Comparison of ENCODE assay signal across 23 mouse cellular contexts in genomic region chr16:40328249-40328820, GRCm38 (mm10).
DNase-seq lines count a peak whose midpoint lies in the region; ATAC-seq and TF ChIP-seq lines count a peak whose summit lies in the region.
"Had no signal": no experiment of that assay in that cellular context is flagged by ENCODE, and none has a peak within 500 bp of the region (broad histone marks: within the 10 kb centered on the region; RNA-seq: fewer than 3 reads in every experiment).

No protein-coding gene starts in this region.

- H3K27me3 ChIP-seq in kidney, embryonic 15.5 days, result no peaks in the 10 kb centered on the region
- H3K27me3 ChIP-seq in lung, embryonic 14.5 days (ENCODE audit: insufficient read depth, low read length), result no peaks in the 10 kb centered on the region
- no peaks in the 10 kb centered on the region for H3K27me3 ChIP-seq in stomach, embryonic 14.5 days (ENCODE audit: control insufficient read depth, insufficient read depth, low read length)
- no peaks in the 10 kb centered on the region for H3K27me3 ChIP-seq in heart, embryonic 10.5 days (ENCODE audit: insufficient read depth, poor library complexity, severe bottlenecking)
- H3K27me3 ChIP-seq: liver, embryonic 12.5 days; megakaryocyte, embryonic 14.5 days; midbrain, embryonic 15.5 days had no signal

- H3K27ac ChIP-seq in kidney, embryonic 15.5 days, result no peak overlapping the region
- no peak overlapping the region for H3K27ac ChIP-seq in lung, embryonic 14.5 days (ENCODE audit: low read depth)
- no peak overlapping the region for H3K27ac ChIP-seq in stomach, embryonic 14.5 days (ENCODE audit: low read length)
- H3K27ac ChIP-seq in heart, embryonic 10.5 days, result no peak overlapping the region
- H3K27ac ChIP-seq: forebrain, embryonic 10.5 days; hindbrain, embryonic 14.5 days; liver, embryonic 12.5 days; midbrain, embryonic 15.5 days had no signal

- H3K9ac ChIP-seq in kidney, embryonic 15.5 days, result no peak overlapping the region
- no peak overlapping the region for H3K9ac ChIP-seq in lung, embryonic 14.5 days
- no peak overlapping the region for H3K9ac ChIP-seq in stomach, embryonic 14.5 days (replicated peaks; ENCODE audit: low read depth, low read length)
- H3K9ac ChIP-seq: forebrain, postnatal 0 days; hindbrain, embryonic 14.5 days; liver, embryonic 12.5 days; midbrain, embryonic 15.5 days had no signal

- DNase-seq in adrenal gland, postnatal 14 days, result peak; percentile 13
- DNase-seq in adrenal gland, postnatal 4 days (ENCODE audit: low spot score in 2 of 2), result no peak
- DNase-seq in kidney, postnatal 25 days, result no peak
- peak; percentile 2 for DNase-seq in lung, embryonic 14.5 days
- DNase-seq in lung, postnatal 25 days (ENCODE audit: low spot score), result no peak
- DNase-seq in heart, embryonic 10.5 days (ENCODE audit: low spot score), result no peak
- DNase-seq: cerebellum, adult 8-10 months; forebrain, postnatal 0 days; gastrocnemius, postnatal 14 days; heart, postnatal 4 days; kidney, adult 8-10 months; lung, adult 2 months; lung, postnatal 36 days; right cerebral cortex, postnatal 14 days; thymus, postnatal 14 days had no signal

- H3K36me3 ChIP-seq in kidney, embryonic 15.5 days, result no peaks in the 10 kb centered on the region
- no peaks in the 10 kb centered on the region for H3K36me3 ChIP-seq in lung, embryonic 14.5 days (ENCODE audit: insufficient read depth)
- no peaks in the 10 kb centered on the region for H3K36me3 ChIP-seq in stomach, embryonic 14.5 days (ENCODE audit: control insufficient read depth, insufficient read depth, low read length)
- H3K36me3 ChIP-seq in heart, embryonic 10.5 days, result no peaks in the 10 kb centered on the region
- H3K36me3 ChIP-seq: forebrain, embryonic 10.5 days; liver, embryonic 12.5 days; midbrain, embryonic 15.5 days had no signal

- no peak overlapping the region for H3K4me3 ChIP-seq in kidney, embryonic 15.5 days (replicated peaks)
- H3K4me3 ChIP-seq in lung, embryonic 14.5 days (ENCODE audit: low read depth, low read length), result no peak overlapping the region
- no peak overlapping the region for H3K4me3 ChIP-seq in stomach, embryonic 14.5 days (ENCODE audit: low read depth, low read length)
- no peak overlapping the region for H3K4me3 ChIP-seq in heart, embryonic 10.5 days
- H3K4me3 ChIP-seq: forebrain, embryonic 10.5 days; liver, embryonic 12.5 days; megakaryocyte, embryonic 14.5 days; midbrain, embryonic 15.5 days had no signal

- no peaks in the 10 kb centered on the region for H3K4me1 ChIP-seq in kidney, embryonic 15.5 days
- H3K4me1 ChIP-seq in lung, embryonic 14.5 days (ENCODE audit: insufficient read depth), result no peaks in the 10 kb centered on the region
- H3K4me1 ChIP-seq in stomach, embryonic 14.5 days (ENCODE audit: control insufficient read depth, insufficient read depth, low read length), result no peaks in the 10 kb centered on the region
- no peaks in the 10 kb centered on the region for H3K4me1 ChIP-seq in heart, embryonic 10.5 days
- H3K4me1 ChIP-seq: forebrain, embryonic 10.5 days; liver, embryonic 12.5 days; megakaryocyte, embryonic 14.5 days; midbrain, embryonic 15.5 days had no signal

- WGBS in kidney, embryonic 15.5 days, result 29% methylated on average over 7 of the region's 7 CpGs
- WGBS in lung, embryonic 14.5 days, result 60% methylated on average over 7 of the region's 7 CpGs
- WGBS in stomach, embryonic 14.5 days, result 55% methylated on average over 7 of the region's 7 CpGs
- 80% methylated on average over 7 of the region's 7 CpGs for WGBS in heart, embryonic 10.5 days

- H3K4me2 ChIP-seq in kidney, embryonic 15.5 days, result no peak overlapping the region
- H3K4me2 ChIP-seq in lung, embryonic 14.5 days, result no peak overlapping the region
- H3K4me2 ChIP-seq in stomach, embryonic 14.5 days (replicated peaks; ENCODE audit: low read depth, low read length), result no peak overlapping the region
- H3K4me2 ChIP-seq: hindbrain, embryonic 14.5 days; liver, embryonic 12.5 days; midbrain, embryonic 15.5 days had no signal

- no peaks in the 10 kb centered on the region for H3K9me3 ChIP-seq in kidney, embryonic 15.5 days (replicated peaks)
- no peaks in the 10 kb centered on the region for H3K9me3 ChIP-seq in lung, embryonic 14.5 days (ENCODE audit: low read depth, low read length)
- H3K9me3 ChIP-seq in stomach, embryonic 14.5 days (ENCODE audit: control insufficient read depth, low read depth, low read length), result no peaks in the 10 kb centered on the region
- no peaks in the 10 kb centered on the region for H3K9me3 ChIP-seq in heart, embryonic 10.5 days
- H3K9me3 ChIP-seq: forebrain, embryonic 10.5 days; liver, embryonic 12.5 days; midbrain, embryonic 15.5 days had no signal

- TF ChIP-seq CTCF in lung, embryonic 14.5 days (IDR thresholded peaks at IDR 0.05; ENCODE audit: low read depth), result no peak

- peak; percentile 73; the same call in 1 of the 2 replicates for ATAC-seq in kidney, embryonic 15.5 days (replicated peaks; ENCODE audit: low FRiP score)
- no peak for ATAC-seq in lung, embryonic 14.5 days (ENCODE audit: insufficient read depth)
- ATAC-seq in stomach, embryonic 14.5 days (ENCODE audit: insufficient number of reproducible peaks, insufficient read depth, low FRiP score, low read depth), result peak; percentile 14; the same call in 1 of the 2 replicates
- ATAC-seq: forebrain, postnatal 0 days; inflammation-experienced regulatory T-cells, adult 6 months; liver, embryonic 12.5 days; midbrain, embryonic 15.5 days had no signal

Comparison
In these comparisons a context has a peak if more than half of its experiments do, and no peak if none do; other contexts are left out.
1. DNase-seq: peak in adrenal gland, postnatal 14 days (single experiment) and lung, embryonic 14.5 days (single experiment); none in adrenal gland, postnatal 4 days (0 of 2), kidney, postnatal 25 days (0 of 2), lung, postnatal 25 days (single experiment) and heart, embryonic 10.5 days (single experiment).